Mouse (Mus musculus): ENCODE measurements at regions not wholly inside any gene's neighbourhood (a gene's known extent, or its start where the extent isn't known, plus 50 kb on each side); places are given as distances from the start of the nearest gene placed in this dataset.

GRCm38 (mm10) chr3:66430187-66430586 lies 133.6 kb upstream of the Veph1 start:
- no peak for DNase-seq (ENCODE audit: low spot score in 2 of 2)

- no peak for DNase-seq (ENCODE audit: low spot score in 2 of 2)
Measured at GRCm38 (mm10) chr3:66422445-66423037, 125.9 kb upstream of the Veph1 start.

GRCm38 (mm10) chr3:66410706-66411277 lies 114.2 kb upstream of the Veph1 start:
- DNase-seq (ENCODE audit: low spot score in 2 of 2), result peak; percentile 49 to 57

DNA sequence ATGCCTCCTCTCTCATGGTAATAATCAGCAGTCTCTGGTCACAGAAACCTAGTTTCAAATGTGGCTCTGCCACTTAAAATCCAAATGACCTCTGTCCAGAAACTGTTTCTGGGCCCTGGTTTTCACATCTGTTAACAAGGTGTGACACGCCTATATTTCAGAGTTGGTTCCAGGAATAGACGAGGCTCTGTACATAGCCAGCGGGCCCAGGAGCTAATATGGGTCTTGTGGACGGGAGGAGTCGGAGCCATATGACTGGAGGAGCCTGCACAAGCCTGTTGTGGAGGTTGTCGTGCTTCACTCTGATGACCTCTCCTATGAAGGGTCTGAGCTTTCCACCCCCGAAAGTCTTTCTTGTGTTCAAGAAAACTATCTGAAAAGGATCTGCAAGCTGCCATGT lies 112.2 kb upstream of the Veph1 start:
- no peak for DNase-seq (ENCODE audit: low spot score in 2 of 2)

- peak; percentile 13 to 16 for DNase-seq (ENCODE audit: low spot score in 2 of 2)
Measured at GRCm38 (mm10) chr3:66405645-66406044, 109.0 kb upstream of the Veph1 start.

DNA sequence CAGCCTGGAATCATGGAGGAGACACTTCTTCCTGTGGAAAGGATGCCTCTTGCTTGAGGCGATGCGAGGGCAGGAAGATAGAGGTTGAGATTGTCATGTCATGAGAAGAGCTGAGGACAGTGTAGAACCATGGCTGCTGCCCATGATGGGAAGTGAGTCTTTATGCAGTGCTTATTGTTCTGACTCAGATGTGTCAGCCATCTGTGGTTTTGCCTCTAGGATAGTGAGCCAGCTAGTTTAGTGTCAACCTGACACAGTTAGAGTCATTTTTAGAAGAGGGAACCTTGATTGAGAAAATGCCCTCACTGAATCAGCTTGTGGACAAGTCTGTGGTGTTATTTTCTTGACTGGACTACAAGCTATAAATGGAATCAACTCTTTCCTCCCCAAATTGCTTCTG lies 107.1 kb upstream of the Veph1 start:
- peak in 1 of 2 experiments; percentile 2 for DNase-seq (ENCODE audit: low spot score in 2 of 2)

GRCm38 (mm10) chr3:66400791-66401568 lies 104.3 kb upstream of the Veph1 start:
- DNase-seq (ENCODE audit: low spot score in 2 of 2), result no peak

- DNase-seq (ENCODE audit: low spot score in 2 of 2), result peak; percentile 4 to 22
Measured at GRCm38 (mm10) chr3:66398214-66399150, 101.8 kb upstream of the Veph1 start.

- no peak for DNase-seq (ENCODE audit: low spot score in 2 of 2)
Measured at GRCm38 (mm10) chr3:66375088-66375910, 78.7 kb upstream of the Veph1 start.

DNA sequence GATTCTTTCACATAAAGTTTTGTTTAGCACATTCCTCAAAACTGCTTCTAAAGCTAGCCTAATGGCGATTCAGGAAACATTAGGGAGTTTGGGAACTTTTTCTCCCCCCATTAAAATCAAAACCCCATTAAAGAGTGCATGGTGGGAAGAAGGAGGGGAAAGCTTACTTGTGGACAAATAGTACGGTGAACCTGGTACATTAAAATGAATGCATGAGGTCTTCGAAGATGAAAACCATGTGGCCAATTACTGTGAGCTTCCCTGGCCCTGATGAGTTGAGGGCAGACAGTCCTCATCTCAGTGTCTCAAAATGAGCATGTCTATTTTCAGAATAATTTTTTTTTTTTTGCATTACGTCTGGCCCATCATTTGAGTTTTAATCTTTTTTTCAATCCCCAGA lies 78.0 kb upstream of the Veph1 start:
- no peak for DNase-seq (ENCODE audit: low spot score in 2 of 2)

DNA sequence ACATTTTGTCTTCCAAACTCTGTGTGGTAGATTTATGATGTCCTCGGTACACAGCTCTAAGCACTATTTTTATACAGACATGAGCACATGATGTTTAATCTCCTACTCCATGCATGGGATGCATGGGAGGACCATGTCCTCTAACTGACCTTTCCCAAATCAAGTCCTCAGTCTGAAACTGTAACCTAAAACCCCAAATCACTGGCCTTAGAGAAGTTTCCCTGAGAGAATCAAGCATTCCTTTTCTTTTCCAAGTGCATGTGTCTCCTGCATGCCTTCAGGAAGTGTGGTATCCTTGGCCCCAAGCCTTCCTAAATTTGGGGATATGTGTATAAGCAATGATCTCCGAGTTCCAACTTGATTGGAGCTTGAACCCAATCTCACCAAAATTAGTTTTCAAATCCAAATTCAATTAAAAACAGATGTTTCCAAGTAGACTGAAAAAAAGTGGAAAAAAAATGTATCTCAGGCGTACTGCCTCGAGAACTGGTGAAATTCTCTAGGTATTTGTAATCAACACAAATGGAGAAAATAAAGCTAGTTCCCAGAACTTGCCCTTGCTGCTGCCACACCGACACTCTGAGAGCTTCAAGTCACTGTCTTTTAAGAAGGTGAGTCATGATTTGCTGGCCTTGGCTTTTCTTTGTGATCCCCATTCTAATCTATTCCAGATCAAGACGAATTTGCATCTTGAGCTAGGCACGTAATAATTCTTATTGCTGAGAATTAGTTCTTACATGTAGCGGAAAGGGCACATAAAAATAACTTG lies 77.4 kb upstream of the Veph1 start:
- DNase-seq (ENCODE audit: low spot score in 2 of 2), result no peak

All from right cerebral cortex, adult 2 months (tissue).